Mouse (Mus musculus): ENCODE data around the gene Tmc8.

Gene Tmc8

GRCm38 (mm10) chr11:117781993-117782704 is at the start of gene Tmc8, which contains the start of gene Tmc6:
Gene Tmc8, plus strand, starts transcription at chr11:117782076.
Gene Tmc6, minus strand, starts transcription at chr11:117782198.
- in situ Hi-C loops (cut with MboI, MseI) = loop anchor here in 1 of 2 experiments (10.0 kb wide), 1 partner anchor 183 kb away; no protein-coding TSS in a partner anchor

DNA sequence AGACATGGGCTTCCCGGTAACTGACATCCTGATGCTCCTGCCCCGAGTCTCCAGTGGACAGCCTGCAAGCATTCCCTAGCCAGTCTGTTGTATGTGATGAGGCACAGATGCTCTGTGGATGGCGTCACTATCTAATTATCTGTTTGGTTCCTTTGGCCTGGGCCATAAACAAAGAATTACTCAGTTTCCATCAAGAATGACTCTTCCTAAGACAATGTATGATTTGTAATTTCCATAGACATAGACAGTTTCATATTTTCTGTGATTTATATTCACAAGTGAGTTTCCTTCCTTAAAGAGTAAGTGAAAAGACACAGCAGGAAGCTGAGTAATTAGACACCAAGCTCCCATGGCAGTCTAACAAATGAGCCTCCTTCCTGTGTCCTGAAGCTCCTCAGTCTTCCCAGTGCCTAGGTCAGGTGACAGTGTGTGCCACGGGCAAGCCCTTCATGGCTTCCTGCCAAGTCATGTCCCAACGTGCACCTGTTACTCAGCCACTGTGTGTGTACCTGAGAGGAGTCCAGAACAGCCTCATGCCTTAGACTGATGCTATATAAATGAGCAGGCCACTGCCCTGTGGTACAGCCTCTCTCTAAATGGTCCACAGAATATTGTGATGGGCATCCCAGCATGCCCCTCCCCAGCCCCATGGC is 45.7 kb upstream of the Tmc8 start:
- in situ Hi-C loops (cut with MboI, MseI) = no loop called here

DNA sequence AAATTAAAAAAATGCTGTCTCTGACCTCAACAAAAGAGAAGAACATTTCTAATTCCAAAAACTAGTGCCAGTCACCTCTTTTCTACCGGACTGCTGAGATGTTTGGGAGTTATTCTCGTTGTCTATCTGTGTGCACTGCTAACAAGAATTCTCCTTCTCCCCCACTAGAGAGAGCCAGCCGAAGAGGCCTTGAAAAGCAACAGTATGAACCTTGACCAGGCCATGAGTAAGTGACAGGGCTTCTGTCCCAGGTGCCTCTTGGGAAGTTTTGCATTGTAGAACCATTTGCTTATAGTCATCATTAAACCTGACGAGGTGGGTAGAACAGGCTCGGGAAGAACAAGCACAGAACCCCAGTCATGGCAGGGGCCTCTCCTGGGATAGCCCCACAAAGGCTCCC is 43.8 kb upstream of the Tmc8 start:
- in situ Hi-C loops (cut with MboI, MseI) = no loop called here

DNA sequence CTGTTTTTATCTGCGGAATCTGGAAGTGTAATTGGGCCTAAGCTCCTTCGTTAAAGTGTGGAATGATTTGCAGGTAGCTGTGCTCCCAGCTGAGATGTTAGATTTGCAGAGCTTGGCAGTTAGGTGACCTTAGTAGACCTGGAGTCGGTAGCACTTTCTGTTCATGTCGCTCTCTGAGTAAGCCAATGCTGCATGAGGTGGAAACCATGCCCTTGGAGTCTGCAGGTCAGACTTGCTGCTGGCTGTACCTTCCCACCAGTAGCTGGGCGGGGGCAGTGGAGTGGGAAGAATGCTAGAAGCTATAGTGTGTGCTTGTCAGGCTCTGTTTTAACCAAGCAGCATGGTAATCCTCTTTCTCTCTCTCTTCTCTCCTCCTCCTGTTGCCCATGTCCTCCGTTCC is 40.7 kb upstream of the Tmc8 start:
- in situ Hi-C loops (cut with MboI, MseI) = no loop called here

DNA sequence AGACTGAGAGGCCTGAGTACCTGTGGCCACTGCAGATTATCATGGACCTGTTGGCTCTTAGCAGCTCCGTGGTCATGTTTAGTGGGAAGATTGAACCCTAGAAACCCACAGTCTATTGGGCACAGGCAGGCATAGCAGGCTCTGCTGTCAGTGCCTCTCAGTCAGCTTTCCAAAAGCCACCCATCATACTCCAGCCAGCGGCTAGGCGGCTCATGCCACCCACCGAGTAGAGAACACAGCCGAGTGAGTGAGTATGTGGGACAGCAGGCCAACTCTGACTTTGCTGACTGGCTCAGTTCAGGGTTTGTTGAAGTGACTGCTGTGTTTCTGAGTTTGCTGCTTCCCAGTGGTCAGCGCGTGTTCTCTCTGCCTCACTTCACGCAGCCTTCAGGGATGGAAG is 39.6 kb upstream of the Tmc8 start:
- in situ Hi-C loops (cut with MboI, MseI) = no loop called here

DNA sequence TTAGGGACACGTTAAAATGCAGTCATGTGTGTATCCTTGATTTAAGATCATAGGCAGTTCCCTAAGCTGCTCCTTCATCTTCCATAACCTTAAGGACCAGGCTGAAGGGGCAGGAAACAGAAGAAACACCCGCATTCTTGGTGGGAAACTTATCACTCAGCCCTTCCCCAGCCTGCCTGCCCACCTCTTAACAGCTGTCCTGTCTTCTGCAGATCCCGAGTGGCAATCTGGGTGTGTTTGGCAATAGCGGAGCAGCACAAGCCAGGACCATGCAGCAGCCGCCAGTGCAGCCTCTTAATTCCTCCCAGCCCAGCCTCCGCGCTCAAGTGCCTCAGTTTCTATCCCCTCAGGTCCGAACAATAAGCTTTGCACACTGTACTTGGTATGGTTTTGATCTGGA is 39.2 kb upstream of the Tmc8 start:
- in situ Hi-C loops (cut with MboI, MseI) = no loop called here

GRCm38 (mm10) chr11:117743454-117744030 is 38.3 kb upstream of the Tmc8 start:
- in situ Hi-C loops (cut with MboI, MseI) = no loop called here

GRCm38 (mm10) chr11:117748628-117749027 is 33.2 kb upstream of the Tmc8 start:
- in situ Hi-C loops (cut with MboI, MseI) = no loop called here

GRCm38 (mm10) chr11:117749414-117749813 is 32.5 kb upstream of the Tmc8 start:
- in situ Hi-C loops (cut with MboI, MseI) = no loop called here

DNA sequence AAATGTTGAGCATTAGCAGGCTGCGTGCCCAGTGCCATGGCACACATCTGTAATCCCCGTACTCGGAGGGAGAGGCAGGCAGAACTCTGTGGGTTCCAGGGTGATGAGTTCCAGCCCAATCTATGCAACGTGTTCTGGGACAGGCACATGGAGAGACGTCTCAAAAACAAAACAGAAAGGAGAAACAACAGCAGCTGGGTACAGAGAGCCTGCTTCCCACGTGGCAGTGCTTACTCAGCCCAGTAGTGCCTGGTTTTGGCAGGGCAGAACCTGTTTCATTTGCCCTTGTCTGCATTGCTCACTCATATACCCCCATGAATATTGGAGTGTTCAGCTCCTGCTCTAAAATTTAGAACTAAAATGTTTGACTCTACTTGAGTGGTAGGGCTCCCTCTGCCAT is 30.3 kb upstream of the Tmc8 start:
- in situ Hi-C loops (cut with MboI, MseI) = no loop called here

- in situ Hi-C loops (cut with MboI, MseI) = no loop called here
Observed at GRCm38 (mm10) chr11:117755891-117756290, 26.0 kb upstream of the Tmc8 start.

DNA sequence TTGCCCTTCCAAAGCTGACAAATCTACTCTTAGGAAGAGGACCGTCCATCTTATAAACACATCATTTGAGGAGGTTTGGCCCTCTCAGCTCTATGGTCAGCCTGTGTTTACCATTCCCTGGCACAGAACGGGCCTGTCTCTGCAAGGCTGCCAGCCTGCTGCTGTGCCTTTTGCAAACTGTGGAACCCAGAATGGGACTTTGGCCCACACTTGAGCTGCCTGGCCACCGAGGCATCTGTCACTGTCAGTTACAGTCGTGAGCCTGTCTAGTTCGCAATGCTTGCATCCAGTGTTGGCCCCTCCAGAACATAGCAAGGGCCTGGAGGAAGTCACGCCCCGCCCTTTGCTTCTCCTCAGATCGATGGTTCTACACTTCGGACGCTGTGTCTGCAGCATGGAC is 22.6 kb upstream of the Tmc8 start:
- in situ Hi-C loops (cut with MboI, MseI) = no loop called here

GRCm38 (mm10) chr11:117760374-117761119 is 21.3 kb upstream of the Tmc8 start:
- in situ Hi-C loops (cut with MboI, MseI) = no loop called here

GRCm38 (mm10) chr11:117761801-117762200 is 20.1 kb upstream of the Tmc8 start:
- in situ Hi-C loops (cut with MboI, MseI) = no loop called here

DNA sequence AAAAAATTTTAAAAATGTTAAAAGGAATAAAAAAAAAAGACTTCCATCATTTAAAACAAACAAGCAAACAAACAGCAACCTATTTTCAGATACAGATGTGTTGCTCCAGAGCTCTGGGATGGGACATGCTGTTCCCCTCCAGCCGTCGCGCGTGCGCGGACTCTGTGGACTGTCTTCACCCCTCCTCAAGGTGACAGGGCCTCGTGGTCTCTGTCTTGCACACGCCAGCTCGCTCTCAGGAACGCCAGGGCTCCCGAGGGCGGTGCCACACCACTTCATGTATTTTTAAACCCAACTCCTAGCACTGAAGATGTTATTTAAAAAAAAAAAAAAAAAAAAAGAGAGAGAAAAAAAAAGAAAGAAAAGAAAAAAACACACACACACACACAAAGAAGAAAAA is 19.6 kb upstream of the Tmc8 start:
- in situ Hi-C loops (cut with MboI, MseI) = no loop called here

DNA sequence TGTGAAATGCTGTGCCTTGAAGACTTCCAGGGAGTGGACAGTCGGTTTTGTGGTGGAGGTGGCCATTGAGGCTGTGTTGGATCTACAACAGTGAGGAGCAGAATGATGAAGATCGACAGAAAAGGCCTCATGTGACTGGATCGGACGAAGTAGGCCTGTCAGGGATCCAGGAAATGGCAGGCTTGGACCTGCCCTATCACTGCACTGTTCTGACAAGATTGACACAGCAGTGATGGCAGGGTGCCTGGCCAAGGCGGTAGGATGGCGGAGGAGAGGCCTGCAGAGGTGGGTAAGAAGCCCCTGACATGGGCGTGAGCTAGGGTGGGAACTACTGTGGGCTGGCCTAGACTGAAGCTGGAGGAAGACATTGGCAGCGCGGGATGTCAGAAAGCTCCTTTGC is 17.6 kb upstream of the Tmc8 start:
- in situ Hi-C loops (cut with MboI, MseI) = no loop called here

DNA sequence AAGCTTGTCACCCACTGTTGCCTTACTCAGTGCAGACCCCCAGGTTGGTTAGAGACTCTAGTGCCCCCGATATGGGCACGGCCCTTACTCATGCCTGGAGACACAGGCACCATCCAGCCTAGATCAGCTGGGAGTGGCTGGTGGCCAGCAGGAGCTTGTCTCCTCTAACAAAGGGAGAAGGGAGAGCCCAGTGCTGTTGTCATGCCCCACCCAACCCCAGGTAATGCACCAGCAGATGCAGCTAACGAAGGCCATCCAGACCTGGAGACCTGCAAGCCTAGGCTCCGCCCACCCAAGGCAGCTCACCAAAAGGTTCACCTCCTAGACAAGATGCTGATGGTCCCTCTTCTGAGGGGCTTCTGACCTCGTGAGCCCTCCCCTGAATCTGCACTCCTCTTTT is 16.5 kb upstream of the Tmc8 start:
- in situ Hi-C loops (cut with MboI, MseI) = no loop called here

DNA sequence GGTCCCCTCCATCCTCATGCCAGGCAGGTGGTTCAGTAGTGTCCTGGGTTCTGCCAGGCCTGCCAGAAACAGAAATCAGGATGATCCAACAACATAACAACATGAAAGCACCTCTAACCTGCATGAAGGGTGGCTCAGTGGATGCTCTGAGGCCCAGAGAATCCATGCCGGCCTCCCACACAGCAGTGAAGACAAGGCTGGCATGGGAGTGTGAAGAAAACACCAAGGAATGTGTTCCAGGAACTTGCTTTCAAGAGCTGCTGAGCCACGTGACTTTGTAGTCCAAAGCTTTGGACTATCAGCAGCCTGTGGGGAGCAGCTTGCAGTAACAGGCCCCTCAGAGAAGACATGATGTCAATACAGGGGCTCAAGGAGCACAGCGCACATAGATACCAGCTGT is 15.6 kb upstream of the Tmc8 start:
- in situ Hi-C loops (cut with MboI, MseI) = no loop called here

DNA sequence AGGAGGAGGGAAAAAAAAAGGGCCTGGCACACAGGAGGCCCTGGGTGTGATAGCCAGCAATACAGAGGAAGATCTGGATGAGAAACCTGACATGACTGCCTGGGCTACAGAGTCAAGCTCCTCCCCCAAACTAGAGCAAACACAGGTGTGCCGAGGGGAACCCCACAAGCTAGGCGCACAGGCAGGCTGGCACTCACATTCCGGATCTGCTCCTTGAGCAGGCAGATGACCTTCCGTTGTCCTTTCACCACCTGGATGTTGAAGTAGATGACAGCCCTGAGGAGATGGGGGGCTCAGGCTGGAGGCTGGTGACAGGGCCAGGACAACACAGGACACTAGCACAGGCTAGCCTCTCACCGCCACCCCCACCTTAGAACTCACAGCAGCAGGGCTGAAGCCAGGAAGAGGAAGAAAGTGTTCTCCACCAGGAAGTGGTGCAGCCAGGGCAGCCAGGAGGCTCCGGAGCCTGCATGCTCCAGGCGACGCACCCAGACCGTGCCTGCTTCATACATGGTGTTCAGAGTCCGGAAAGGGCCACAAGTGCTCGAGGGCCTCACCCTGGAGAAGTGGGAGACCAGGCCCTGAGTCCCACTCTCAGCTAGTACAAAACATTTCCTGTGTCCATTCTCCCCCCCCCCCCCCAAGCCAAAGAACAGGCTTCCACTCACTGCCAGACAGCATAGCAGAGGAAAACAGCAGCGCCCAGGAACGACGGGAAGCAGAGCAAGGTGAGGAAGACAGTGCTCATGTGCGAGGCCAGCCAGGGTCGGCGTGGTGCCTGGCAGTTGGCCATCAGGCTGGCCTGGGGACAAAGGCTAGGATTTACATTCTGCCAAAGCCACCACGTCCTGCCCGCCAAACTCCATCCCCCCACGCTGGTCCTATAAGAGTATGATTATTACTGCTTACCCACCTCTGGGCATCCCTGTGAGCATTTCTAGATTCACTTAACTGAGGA is 12.9 kb upstream of the Tmc8 start:
- in situ Hi-C loops (cut with MboI, MseI) = no loop called here

- in situ Hi-C loops (cut with MboI, MseI) = no loop called here
Observed at GRCm38 (mm10) chr11:117769683-117770047, 12.2 kb upstream of the Tmc8 start.

DNA sequence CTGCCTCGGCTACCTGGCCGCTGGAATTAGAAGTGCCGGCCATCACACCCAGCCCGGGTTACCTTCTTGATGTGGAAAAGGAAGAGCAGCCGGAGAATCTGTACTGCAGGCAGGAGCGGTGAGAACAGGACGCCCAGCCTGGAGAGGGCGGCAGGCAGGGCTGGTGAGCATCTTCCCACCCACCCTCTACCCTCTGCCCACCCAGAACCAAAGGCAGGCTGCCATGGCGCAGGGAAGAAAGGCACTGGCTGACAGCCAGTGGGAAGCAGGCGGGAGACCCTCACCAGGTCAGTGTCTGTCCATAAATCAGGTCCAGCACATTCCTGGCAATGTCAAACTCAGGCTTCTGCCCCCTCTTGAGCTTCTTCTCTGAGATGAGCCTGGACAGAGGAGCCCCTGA is 11.5 kb upstream of the Tmc8 start:
- in situ Hi-C loops (cut with MboI, MseI) = no loop called here
